Mouse (Mus musculus): ENCODE measurements at regions not wholly inside any gene's neighbourhood (a gene's known extent, or its start where the extent isn't known, plus 50 kb on each side); places are given as distances from the start of the nearest gene placed in this dataset.

DNA sequence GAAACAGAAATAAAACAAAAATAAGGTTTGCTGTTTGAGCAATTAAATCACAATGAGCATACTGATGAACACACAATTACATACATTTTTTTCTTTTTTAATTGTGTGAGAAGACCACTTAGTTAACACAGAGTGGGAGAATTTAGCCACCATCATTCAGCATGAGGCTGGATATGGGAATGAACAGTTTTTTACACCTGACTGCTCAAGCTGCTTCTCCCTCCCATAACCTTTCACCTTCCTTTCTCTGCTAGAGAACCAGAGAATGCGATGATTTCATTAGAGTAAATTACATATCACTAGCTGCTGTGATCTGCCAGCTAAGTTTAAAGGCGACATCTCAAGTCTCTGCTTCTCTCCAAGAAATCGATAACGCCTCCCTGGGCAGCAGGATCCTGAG, 894.8 kb upstream of the Jmjd1c start:
- Histone ChIP-seq H3K36me3 (no peaks in the 10 kb centered on the region), H3K27me3 (no peaks in the 10 kb centered on the region), H3K4me2 (replicated peaks) (no peak overlapping the region), H3K27ac (no peak overlapping the region), H3K9me3 (no peaks in the 10 kb centered on the region), H3K4me1 (replicated peaks) (no peaks in the 10 kb centered on the region), H3K9ac (replicated peaks) (no peak overlapping the region), H3K4me3 (replicated peaks) (no peak overlapping the region)
- 27% methylated on average over 4 of the region's 4 CpGs for WGBS
- no peak for ATAC-seq

DNA sequence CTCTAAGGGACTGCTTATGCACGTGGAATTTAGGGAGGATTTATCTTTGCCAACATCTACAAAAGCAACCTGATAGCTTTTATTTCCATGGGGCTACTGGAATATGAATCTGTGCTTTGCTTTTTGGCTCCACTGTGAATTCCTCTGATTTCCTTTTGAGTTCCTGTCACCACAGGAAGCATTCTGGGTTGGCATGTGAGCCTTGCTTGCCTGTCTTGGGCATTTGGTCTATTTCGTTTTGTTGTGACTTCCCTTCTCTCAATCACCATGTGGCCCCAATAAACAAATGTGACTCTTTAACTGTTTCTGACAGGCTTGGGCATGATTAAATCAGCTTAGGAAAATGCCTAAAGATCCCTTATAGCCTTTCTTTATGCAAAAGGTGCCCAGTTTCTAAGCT, 867.8 kb upstream of the Jmjd1c start:
- H3K27me3 ChIP-seq, result no peaks in the 10 kb centered on the region
- no peak overlapping the region for H3K4me2 ChIP-seq (replicated peaks)
- no peak overlapping the region for H3K9ac ChIP-seq (replicated peaks)
- WGBS, result 56% methylated on average over 2 of the region's 2 CpGs
- H3K36me3 ChIP-seq, result no peaks in the 10 kb centered on the region
- no peaks in the 10 kb centered on the region for H3K9me3 ChIP-seq
- H3K4me3 ChIP-seq (replicated peaks), result no peak overlapping the region
- no peaks in the 10 kb centered on the region for H3K4me1 ChIP-seq (replicated peaks)
- no peak for ATAC-seq
- H3K27ac ChIP-seq, result no peak overlapping the region

DNA sequence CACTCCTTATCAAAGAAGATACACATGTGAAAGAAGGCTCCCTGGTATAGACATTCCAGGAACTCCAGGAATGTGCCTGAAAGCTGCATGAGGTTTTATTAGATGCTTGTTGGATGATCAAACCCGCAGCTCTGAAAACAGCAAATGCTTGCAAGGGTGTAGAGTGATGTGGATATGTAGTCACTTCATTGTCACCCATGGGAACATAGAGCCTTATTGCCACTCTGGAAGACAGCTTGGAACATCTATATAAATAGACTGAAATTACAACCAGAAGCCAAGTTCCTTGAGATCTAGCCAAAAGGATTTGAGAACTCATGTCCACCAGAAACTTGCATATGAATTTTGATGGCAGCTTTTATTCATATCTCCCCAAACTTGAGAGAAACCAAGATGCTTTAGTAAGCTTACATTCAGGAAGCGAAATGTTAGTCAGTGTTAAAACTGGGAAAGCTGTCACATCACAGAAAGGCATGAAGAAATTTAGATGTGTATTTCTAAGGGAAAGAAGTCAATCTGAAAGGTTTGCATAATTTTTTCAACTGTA, 861.5 kb upstream of the Jmjd1c start:
- Histone ChIP-seq H3K27ac (no peak overlapping the region), H3K36me3 (no peaks in the 10 kb centered on the region), H3K27me3 (no peaks in the 10 kb centered on the region), H3K9ac (replicated peaks) (no peak overlapping the region), H3K4me3 (replicated peaks) (no peak overlapping the region), H3K9me3 (no peaks in the 10 kb centered on the region), H3K4me1 (replicated peaks) (no peaks in the 10 kb centered on the region), H3K4me2 (replicated peaks) (no peak overlapping the region)
- no peak for ATAC-seq
- WGBS, result 83% methylated on average over 2 of the region's 2 CpGs

DNA sequence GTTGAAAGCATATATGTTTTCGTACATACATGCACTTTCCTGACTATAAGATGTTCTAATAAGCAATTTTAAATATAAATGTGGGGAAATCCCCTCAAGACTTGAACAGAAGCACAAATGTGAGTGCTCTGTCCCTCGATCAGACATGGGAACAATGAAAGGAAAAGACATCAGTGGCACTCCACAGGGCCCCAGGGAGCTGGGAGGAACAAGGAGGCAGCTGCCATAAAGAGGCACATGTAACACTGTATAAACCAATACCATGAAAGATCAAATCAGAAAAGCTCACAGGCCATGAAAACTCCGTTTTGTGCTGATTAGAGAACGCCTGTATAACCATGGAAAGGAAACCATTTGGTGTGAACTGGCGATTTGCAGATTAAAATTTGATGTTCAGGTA, 839.5 kb upstream of the Jmjd1c start:
- no peak overlapping the region for H3K9ac ChIP-seq (replicated peaks)
- H3K4me2 ChIP-seq (replicated peaks), result no peak overlapping the region
- no peak overlapping the region for H3K4me3 ChIP-seq (replicated peaks)
- 0 out of 2 replicates have a peak, but pooled peaks cover 6% of the 10 kb centered on the region for H3K4me1 ChIP-seq (replicated peaks)
- H3K27me3 ChIP-seq, result no peaks in the 10 kb centered on the region
- H3K9me3 ChIP-seq, result no peaks in the 10 kb centered on the region
- 37% methylated on average over 5 of the region's 5 CpGs for WGBS
- H3K36me3 ChIP-seq, result no peaks in the 10 kb centered on the region
- ATAC-seq, result peak; percentile 80
- peak overlapping the region; percentile 46 for H3K27ac ChIP-seq

DNA sequence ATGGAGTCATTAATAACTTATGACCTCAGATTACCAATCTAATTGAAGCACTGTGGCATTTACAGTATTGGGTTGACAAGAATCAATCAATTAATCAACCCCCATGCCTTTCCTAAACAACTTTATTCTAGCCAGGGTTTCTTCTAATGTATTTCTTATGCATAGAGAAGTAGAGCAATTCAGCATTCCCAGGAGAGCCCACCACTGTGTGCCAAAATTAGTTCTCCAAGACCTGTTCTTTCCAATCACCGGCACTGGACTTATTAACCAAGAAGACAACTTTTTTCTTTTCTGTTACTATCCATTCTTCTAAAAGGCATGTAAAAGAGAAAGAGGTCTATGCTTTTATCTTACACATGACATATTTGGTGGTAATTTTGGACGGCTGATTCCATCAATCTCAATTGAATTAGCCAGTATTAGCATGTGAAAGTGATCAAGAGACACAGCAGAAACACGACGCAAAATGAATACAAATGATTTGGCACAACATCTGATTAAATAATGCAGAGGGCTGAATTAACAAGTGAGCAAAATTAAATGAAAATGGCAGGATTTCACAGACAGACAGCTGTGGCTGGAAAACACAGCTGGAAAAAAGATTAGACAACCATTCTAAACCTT, 825.2 kb upstream of the Jmjd1c start:
- H3K27me3 ChIP-seq, result no peaks in the 10 kb centered on the region
- H3K27ac ChIP-seq, result no peak overlapping the region
- 45% methylated on average over 4 of the region's 4 CpGs for WGBS
- H3K36me3 ChIP-seq, result no peaks in the 10 kb centered on the region
- H3K9me3 ChIP-seq, result no peaks in the 10 kb centered on the region
- H3K4me1 ChIP-seq (replicated peaks), result peaks cover 12% of the 10 kb centered on the region
- H3K4me3 ChIP-seq (replicated peaks), result no peak overlapping the region
- H3K4me2 ChIP-seq (replicated peaks), result no peak overlapping the region
- ATAC-seq, result peak; percentile 53; the same call in 1 of the 2 replicates
- H3K9ac ChIP-seq (replicated peaks), result no peak overlapping the region

DNA sequence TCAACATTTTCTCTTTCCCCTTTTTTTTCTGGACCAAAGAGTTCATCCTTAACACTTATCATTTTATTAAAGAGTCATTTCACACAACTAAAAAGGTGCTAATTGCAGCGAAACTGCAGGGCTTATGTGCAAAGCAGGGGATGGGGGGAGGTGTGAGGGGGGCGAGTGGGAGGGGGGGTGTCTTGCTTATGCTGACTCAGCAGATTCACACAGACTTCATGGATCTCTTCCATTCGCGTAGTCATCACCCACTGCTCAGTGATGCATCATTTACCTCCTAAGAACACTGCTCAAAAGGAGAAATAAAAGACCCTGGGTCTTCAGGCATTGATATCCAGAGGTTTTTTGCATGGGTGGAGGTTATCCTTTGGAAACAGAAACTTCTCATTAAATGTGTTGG, 800.3 kb upstream of the Jmjd1c start:
- 62% methylated on average over 4 of the region's 4 CpGs for WGBS
- no peak overlapping the region for H3K9ac ChIP-seq (replicated peaks)
- no peak for ATAC-seq
- no peaks in the 10 kb centered on the region for H3K36me3 ChIP-seq
- no peaks in the 10 kb centered on the region for H3K4me1 ChIP-seq (replicated peaks)
- no peaks in the 10 kb centered on the region for H3K27me3 ChIP-seq
- no peaks in the 10 kb centered on the region for H3K9me3 ChIP-seq
- H3K4me2 ChIP-seq (replicated peaks), result no peak overlapping the region
- no peak overlapping the region for H3K27ac ChIP-seq
- H3K4me3 ChIP-seq (replicated peaks), result no peak overlapping the region

DNA sequence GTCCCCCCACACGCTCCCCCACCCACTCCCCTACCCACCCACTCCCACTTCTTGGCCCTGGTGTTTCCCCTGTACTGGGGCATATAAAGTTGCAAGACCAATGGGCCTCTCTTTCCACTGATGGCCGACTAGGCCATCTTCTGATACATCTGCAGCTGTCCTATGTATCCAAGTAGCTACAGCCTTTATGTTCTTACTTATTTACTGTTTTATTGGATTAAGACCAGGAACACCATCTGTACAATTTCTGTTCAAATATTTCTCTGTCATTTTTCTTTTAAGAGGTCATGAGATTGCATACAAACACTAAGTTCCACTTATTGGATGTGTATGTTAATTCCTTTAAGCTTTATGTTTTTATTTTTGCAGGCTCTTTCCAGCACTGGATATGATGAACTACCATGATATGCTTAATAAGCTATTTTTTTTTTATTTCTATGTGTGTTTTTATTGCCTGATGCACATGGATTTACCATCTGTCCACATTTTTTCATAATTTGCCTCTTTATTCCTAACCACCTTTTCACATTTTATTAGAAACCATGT, 792.6 kb upstream of the Jmjd1c start:
- Histone ChIP-seq H3K27ac (no peak overlapping the region), H3K36me3 (no peaks in the 10 kb centered on the region), H3K9ac (replicated peaks) (no peak overlapping the region), H3K4me3 (replicated peaks) (no peak overlapping the region), H3K4me1 (replicated peaks) (no peaks in the 10 kb centered on the region), H3K9me3 (no peaks in the 10 kb centered on the region), H3K27me3 (no peaks in the 10 kb centered on the region), H3K4me2 (replicated peaks) (no peak overlapping the region)
- 70% methylated on average over 2 of the region's 2 CpGs for WGBS
- no peak for ATAC-seq

DNA sequence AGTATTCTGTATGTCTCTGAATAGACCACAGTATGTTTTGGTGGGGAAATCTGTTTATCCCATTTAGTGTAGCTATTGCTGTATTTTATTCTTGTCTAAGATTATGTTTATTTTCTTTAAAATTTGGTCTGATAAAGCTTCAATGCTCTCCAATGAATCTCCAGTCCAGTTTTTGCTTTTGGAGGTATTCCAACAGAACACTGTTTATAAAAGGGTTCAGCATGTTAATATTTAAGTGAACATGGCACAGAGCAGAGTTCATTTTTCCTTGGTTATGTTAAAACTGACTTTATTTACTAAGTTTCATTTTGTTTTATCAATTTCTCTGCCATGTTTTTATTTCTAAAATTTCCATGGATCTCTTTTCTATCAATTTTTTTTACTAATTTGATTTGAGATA, 791.0 kb upstream of the Jmjd1c start:
- Histone ChIP-seq H3K27ac (no peak overlapping the region), H3K4me2 (replicated peaks) (no peak overlapping the region), H3K4me1 (replicated peaks) (no peaks in the 10 kb centered on the region), H3K27me3 (no peaks in the 10 kb centered on the region), H3K4me3 (replicated peaks) (no peak overlapping the region), H3K9me3 (no peaks in the 10 kb centered on the region), H3K9ac (replicated peaks) (no peak overlapping the region), H3K36me3 (no peaks in the 10 kb centered on the region)
- ATAC-seq, result no peak

DNA sequence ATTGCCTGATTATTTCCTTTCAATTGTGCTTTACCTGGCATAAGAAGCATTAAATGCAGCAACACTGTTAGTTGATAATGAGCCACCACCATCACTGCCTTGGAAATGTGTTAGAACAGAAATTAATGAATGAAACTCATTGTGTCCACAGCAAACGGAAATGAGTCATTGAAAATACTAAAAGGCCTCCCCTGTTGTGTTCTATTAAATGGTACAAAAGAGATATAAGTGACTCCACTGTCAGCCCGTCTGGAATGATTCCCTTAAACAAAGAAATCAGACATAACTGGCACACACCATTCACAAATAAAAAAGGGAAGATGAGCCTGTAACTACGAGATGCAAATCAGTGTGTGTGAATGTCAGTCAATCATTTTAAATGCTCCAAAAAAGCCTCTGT, 764.8 kb upstream of the Jmjd1c start:
- H3K9me3 ChIP-seq, result no peaks in the 10 kb centered on the region
- H3K9ac ChIP-seq (replicated peaks), result no peak overlapping the region
- no peak overlapping the region for H3K4me2 ChIP-seq (replicated peaks)
- no peaks in the 10 kb centered on the region for H3K27me3 ChIP-seq
- 42% methylated on average over 3 of the region's 3 CpGs for WGBS
- H3K27ac ChIP-seq, result no peak overlapping the region
- no peaks in the 10 kb centered on the region for H3K36me3 ChIP-seq
- no peak overlapping the region for H3K4me3 ChIP-seq (replicated peaks)
- no peak for ATAC-seq
- H3K4me1 ChIP-seq (replicated peaks), result no peaks in the 10 kb centered on the region

DNA sequence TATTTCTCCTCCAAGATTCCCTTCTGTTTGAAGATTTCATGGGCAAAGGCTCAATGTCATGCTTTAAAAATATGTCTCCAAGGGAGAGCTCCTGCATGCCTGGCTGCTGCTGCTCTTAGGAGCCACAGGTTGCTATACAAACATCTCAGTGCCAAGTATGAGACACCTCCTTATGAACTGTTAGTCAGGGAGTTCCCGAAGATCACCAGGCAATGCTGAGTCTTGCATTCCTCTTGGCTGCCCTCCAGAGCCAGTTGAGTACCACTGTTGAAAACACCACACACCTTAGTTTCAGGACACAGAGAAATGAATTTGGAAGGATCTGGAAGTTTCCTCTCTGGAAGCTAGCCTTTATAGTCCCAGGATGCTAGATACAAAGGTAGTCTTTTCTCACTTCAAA, 757.9 kb upstream of the Jmjd1c start:
- 88% methylated on average over 1 of the region's 1 CpGs for WGBS
- no peaks in the 10 kb centered on the region for H3K36me3 ChIP-seq
- H3K27ac ChIP-seq, result no peak overlapping the region
- no peak overlapping the region for H3K9ac ChIP-seq (replicated peaks)
- no peaks in the 10 kb centered on the region for H3K27me3 ChIP-seq
- H3K9me3 ChIP-seq, result no peaks in the 10 kb centered on the region
- no peak overlapping the region for H3K4me3 ChIP-seq (replicated peaks)
- H3K4me1 ChIP-seq (replicated peaks), result no peaks in the 10 kb centered on the region
- no peak overlapping the region for H3K4me2 ChIP-seq (replicated peaks)
- ATAC-seq, result no peak

DNA sequence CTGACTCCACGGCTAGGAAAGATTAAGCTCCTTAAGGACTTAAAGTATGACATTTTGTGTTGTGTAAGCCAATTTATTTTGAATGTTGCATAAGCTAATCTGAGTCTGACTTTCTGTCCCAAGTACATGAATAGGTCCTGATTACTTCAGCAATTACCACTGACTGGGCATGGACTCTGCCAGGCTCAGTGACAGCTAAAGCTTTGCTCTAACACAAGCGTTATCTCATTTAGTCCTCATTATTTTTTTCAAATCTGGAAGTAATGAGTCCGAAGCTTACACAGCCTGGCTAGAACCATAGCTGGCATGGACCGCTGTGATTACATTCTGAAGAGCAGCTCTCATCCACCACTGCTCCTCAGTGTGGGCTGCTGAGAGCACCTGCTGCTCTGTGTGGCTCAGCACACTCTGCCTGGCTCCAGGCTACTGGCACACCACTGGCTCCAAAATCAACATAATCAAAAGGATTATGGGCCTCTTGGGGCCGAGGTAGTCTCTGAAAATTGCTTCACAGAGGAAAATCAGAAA, 753.0 kb upstream of the Jmjd1c start:
- no peaks in the 10 kb centered on the region for H3K4me1 ChIP-seq (replicated peaks)
- 58% methylated on average over 5 of the region's 5 CpGs for WGBS
- H3K36me3 ChIP-seq, result no peaks in the 10 kb centered on the region
- peak; percentile 69 for ATAC-seq
- no peak overlapping the region for H3K27ac ChIP-seq
- H3K4me2 ChIP-seq (replicated peaks), result no peak overlapping the region
- no peaks in the 10 kb centered on the region for H3K9me3 ChIP-seq
- no peaks in the 10 kb centered on the region for H3K27me3 ChIP-seq
- H3K9ac ChIP-seq (replicated peaks), result no peak overlapping the region
- no peak overlapping the region for H3K4me3 ChIP-seq (replicated peaks)

DNA sequence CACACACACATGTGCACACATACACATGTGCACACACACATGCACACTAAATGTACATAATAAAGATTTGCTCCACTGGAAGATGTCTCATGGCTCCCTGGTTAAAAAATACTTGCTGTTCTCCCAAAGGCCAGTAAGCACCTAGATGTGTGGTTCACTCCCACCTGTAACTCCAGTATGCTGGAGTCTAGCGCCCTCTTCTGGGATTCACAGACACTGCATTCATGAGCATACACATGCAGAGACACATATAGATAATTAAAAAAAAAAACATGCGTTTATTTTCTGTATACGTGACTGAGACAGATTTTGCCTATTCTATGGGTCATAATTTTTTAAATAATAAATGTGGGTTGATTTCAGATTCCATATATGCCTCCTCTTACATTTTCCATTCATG, 747.5 kb upstream of the Jmjd1c start:
- H3K4me1 ChIP-seq (replicated peaks), result no peaks in the 10 kb centered on the region
- ATAC-seq, result no peak
- H3K36me3 ChIP-seq, result no peaks in the 10 kb centered on the region
- H3K9me3 ChIP-seq, result no peaks in the 10 kb centered on the region
- no peak overlapping the region for H3K4me2 ChIP-seq (replicated peaks)
- WGBS, result 72% methylated on average over 3 of the region's 3 CpGs
- H3K9ac ChIP-seq (replicated peaks), result no peak overlapping the region
- H3K27ac ChIP-seq, result no peak overlapping the region
- no peaks in the 10 kb centered on the region for H3K27me3 ChIP-seq
- no peak overlapping the region for H3K4me3 ChIP-seq (replicated peaks)

DNA sequence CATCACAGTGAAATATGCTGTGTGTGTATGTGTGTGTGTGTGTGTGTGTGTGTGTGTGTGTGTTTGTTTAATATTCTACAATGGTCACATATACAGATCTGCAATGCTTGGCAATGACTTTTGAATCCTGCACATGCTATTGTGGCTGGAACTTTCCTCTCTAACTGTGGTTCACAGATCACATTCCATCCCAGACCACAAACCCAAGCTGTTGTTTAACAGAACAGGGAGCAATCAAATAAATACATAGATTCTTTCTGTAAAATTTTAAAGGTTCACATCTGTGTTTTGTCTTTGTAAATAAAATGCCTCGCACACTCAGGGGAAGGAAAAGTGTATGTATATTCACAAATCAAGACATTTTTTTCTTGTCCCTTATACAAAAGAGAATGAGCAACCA, 744.9 kb upstream of the Jmjd1c start:
- Histone ChIP-seq H3K36me3 (no peaks in the 10 kb centered on the region), H3K9me3 (no peaks in the 10 kb centered on the region), H3K4me2 (replicated peaks) (no peak overlapping the region), H3K9ac (replicated peaks) (no peak overlapping the region), H3K27me3 (no peaks in the 10 kb centered on the region), H3K27ac (no peak overlapping the region), H3K4me3 (replicated peaks) (no peak overlapping the region), H3K4me1 (replicated peaks) (no peaks in the 10 kb centered on the region)
- WGBS, result 84% methylated on average over 1 of the region's 1 CpGs
- no peak for ATAC-seq
